Mouse (Mus musculus) kidney, embryonic 15.5 days (tissue): ENCODE results near the gene Btbd1. TPM values are rescaled to one million over a fixed set of nuclear protein-coding genes. Genes with fewer than 3 reads are reported as not detected.

Source experiments
- ATAC-seq: fragments of 200-750 bp; cut with Nextera tagmentation; replicated peaks from 2 replicates; pipeline ENCODE4 v1.8.0; 2017; ENCODE audit warnings: moderate TSS enrichment; ENCODE audit not compliant: low FRiP score
- H3K27ac ChIP-seq: fragments of 300-500 bp; sonication (generic); 2 replicates; pipeline ENCODE4 v1.5.1; 2015; ENCODE audit warnings: mild to moderate bottlenecking, inconsistent platforms
- H3K27me3 ChIP-seq: fragments of 300-500 bp; sonication (generic); 2 replicates; pipeline ENCODE4 v1.6.1; 2015; ENCODE audit warnings: inconsistent platforms
- H3K36me3 ChIP-seq: fragments of 300-500 bp; sonication (generic); 2 replicates; pipeline ENCODE4 v1.6.1; 2015; ENCODE audit warnings: inconsistent platforms
- H3K4me1 ChIP-seq: fragments of 300-500 bp; sonication (generic); 2 replicates; pipeline ENCODE4 v1.6.1; 2015; ENCODE audit warnings: inconsistent platforms
- H3K4me2 ChIP-seq: fragments of 300-500 bp; sonication (generic); 2 replicates; pipeline ENCODE4 v1.6.1; 2015; ENCODE audit warnings: moderate library complexity, mild to moderate bottlenecking, inconsistent platforms
- H3K4me3 ChIP-seq: fragments of 300-500 bp; sonication (generic); replicated peaks from 2 replicates; pipeline ENCODE4 v1.5.1; 2015; ENCODE audit warnings: mild to moderate bottlenecking, inconsistent platforms
- H3K9ac ChIP-seq: fragments of 300-500 bp; sonication (generic); 2 replicates; pipeline ENCODE4 v1.6.1; 2015; ENCODE audit warnings: mild to moderate bottlenecking, inconsistent platforms
- H3K9me3 ChIP-seq: fragments of 300-500 bp; sonication (generic); replicated peaks from 2 replicates; pipeline ENCODE4 v1.6.1; 2016; ENCODE audit warnings: inconsistent platforms
- WGBS: fragments of 180-500 bp; shearing (Covaris S2); methylation state at CpG from one replicate; pipeline ENCODE4 v1.1.7; 2015; ENCODE audit warnings: mixed read lengths; 5-methylcytosine and 5-hydroxymethylcytosine counted together
- polyA plus RNA-seq: library from polyadenylated mRNA; unstranded; fragments of >200 nt; fragmentation: Nextera tagmentation; extraction: Ambion mirVana; gene quantifications from 2 replicates; pipeline ENCODE4 v1.2.1, GENCODE M21; 2015

Gene Btbd1
- polyA plus RNA-seq, 1 experiment from 2014 or later: 62.3 TPM

DNA sequence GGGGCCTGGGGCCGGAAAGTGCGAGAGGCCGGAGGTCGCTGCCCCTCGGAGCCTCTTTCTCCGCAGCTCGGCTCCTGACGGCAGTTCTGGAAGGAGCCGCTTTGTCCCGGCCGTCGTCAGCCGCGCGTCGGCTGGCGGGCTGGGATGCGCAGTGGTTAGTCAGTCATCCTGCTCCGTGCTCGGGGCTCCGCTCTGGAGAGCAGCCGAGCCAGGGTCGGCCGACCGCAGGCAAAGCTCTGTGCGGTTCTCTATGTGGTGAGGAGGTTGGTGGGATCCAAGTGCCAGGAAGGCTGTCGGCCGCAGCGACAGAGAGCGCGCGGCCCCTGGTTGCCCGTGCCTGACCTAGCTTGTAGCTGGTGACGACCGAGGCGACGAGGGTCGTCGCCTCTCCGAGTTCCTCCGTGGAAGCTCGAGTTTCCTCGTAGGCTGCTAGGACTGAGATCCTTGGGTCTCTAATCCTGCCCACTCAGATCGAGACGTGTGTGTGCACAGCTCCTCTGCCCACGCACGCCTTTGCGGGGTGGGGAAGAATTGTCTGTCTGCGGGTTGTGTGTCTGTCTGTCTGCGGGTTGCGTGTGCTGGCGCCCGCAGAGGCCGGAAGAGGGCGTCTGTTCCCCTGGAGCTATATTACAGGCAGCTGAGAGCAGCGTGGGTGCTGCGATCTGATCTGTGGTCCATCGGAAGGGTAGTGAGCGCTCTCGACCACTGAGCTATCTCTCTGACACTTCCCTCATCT is 66.0 kb downstream of the Btbd1 start:
- Histone ChIP-seq H3K9ac (peak overlapping the region; percentile 92), H3K27ac (peak overlapping the region; percentile 92), H3K9me3 (no peaks in the 10 kb centered on the region), H3K36me3 (no peaks in the 10 kb centered on the region), H3K4me2 (peak overlapping the region; percentile 93), H3K27me3 (no peaks in the 10 kb centered on the region), H3K4me1 (peaks cover 18% of the 10 kb centered on the region), H3K4me3 (peak overlapping the region; percentile 96)
- ATAC-seq: peak; percentile 82
- 2% methylated on average over 60 of the region's 60 CpGs for WGBS

DNA sequence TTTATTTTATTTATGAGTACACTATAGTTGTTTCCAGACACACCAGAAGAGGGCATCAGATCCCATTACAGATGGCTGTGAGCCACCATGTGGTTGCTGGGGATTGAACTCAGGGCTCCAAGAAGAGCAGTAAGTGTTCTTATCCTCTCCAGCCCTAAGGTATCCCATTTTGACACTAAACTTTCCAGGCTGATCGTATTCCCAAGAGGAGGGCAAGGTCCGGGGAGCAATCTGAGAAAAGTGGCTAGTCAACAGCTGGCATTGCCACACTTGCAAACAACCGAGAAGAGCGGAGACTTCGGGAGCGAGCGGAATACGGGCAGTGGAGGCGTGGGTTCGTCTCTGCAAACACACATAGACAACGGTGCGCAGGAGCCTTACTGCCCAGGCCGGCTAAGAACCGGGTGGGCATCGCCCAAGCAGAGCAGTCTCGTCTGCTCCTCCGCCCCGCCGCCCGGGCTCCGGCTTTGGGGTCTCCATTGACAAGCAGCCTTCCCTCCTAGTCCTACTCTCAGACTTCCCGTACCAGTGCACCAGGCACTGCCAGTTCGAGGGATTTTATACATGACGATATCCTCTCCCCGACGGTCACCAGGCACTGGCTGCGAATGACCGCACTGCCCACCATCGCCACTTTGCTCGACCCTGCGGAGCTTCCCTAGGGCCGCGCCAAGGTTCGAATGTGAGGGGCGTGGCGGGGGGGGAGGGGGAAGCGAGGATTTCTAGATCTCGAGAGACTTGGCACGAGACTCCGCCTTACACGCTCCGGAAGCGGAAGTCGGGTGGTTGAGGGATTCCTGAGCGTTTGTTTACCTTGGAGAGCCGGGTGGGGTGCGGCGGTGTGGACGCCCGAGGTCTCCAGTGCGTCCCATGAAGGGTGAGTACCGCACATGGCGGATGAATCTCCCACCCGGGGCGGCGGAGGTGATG is 66.8 kb downstream of the Btbd1 start, which contains the start of gene Ramac:
TSS of gene Ramac (plus strand) at position 746 of the 930 bp plus-strand sequence.
- no peaks in the 10 kb centered on the region for H3K27me3 ChIP-seq
- peak within 1 kb of the TSS; percentile 92 for H3K9ac ChIP-seq
- under 1% methylated on average over 56 of the region's 56 CpGs for WGBS
- no peaks in the 10 kb centered on the region for H3K9me3 ChIP-seq
- H3K27ac ChIP-seq: peak within 1 kb of the TSS; percentile 92
- H3K4me3 ChIP-seq: peak within 1 kb of the TSS; percentile 96
- peak; percentile 96 for ATAC-seq
- H3K36me3 ChIP-seq: no peaks in the 10 kb centered on the region
- peak within 1 kb of the TSS; percentile 93 for H3K4me2 ChIP-seq
- peaks cover 18% of the 10 kb centered on the region for H3K4me1 ChIP-seq

- H3K27ac ChIP-seq: no peak overlapping the region
- no peaks in the 10 kb centered on the region for H3K4me1 ChIP-seq
- H3K4me2 ChIP-seq: no peak overlapping the region
- no peak overlapping the region for H3K4me3 ChIP-seq
- ATAC-seq: no peak
- 88% methylated on average over 3 of the region's 3 CpGs for WGBS
- no peaks in the 10 kb centered on the region for H3K36me3 ChIP-seq
- H3K9ac ChIP-seq: no peak overlapping the region
- H3K27me3 ChIP-seq: no peaks in the 10 kb centered on the region
- no peaks in the 10 kb centered on the region for H3K9me3 ChIP-seq
These were observed 81.3 kb downstream of the Btbd1 start for GRCm38 (mm10) chr7:81747956-81748355.

GRCm38 (mm10) chr7:81744145-81744544 is 85.1 kb downstream of the Btbd1 start:
- Histone ChIP-seq H3K27me3 (no peaks in the 10 kb centered on the region), H3K4me1 (no peaks in the 10 kb centered on the region), H3K4me3 (no peak overlapping the region), H3K27ac (no peak overlapping the region), H3K4me2 (no peak overlapping the region), H3K9ac (no peak overlapping the region), H3K36me3 (no peaks in the 10 kb centered on the region), H3K9me3 (no peaks in the 10 kb centered on the region)
- ATAC-seq: 0 out of 2 replicates have a peak, but pooled peaks have one; percentile 15
- WGBS: 70% methylated on average over 4 of the region's 4 CpGs

Other genes with a start within 250 kb of the Btbd1 start
- 13.3 and 14.8 TPM in 2 replicates for gene Homer2, start 121.9 kb downstream of the Btbd1 start, polyA plus RNA-seq
- 125 and 138 TPM in 2 replicates for gene Ramac, start 66.5 kb downstream of the Btbd1 start, polyA plus RNA-seq
- 43.2 and 52.6 TPM in 2 replicates for gene 3110040N11Rik, start 40.0 kb downstream of the Btbd1 start, polyA plus RNA-seq
- not detected in 2 replicates for gene Gm10160, start 26.4 kb upstream of the Btbd1 start, polyA plus RNA-seq
- 13.5 and 14.5 TPM in 2 replicates for gene Tm6sf1, start 29.6 kb upstream of the Btbd1 start, polyA plus RNA-seq
- gene Hdgfl3, start 105.0 kb upstream of the Btbd1 start, polyA plus RNA-seq: 14.0 and 14.4 TPM in 2 replicates
- 0.22 and 0.91 TPM in 2 replicates for gene Bnc1, start 162.9 kb upstream of the Btbd1 start, polyA plus RNA-seq